ENCODE assay signal across 21 mouse cellular contexts in the genomic region with DNA sequence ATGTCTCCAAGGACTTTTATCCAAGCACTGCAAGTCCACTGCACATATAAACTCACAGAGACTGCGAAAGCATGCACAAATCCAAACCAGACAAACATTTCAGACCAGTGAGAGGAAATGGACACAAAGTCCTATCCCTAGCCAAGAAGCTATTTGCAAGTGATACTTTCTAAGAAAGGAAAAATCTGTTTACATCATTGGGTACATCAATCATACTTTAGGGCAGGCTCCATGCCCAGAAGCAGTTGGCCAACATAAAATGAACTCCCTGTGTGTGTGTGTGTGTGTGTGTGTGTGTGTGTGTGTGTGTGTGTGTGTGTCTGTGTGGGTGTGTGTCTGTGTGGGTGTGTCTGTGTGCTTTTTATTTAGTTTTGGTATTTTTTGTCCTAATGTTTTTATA. TPM values are rescaled to one million over a fixed set of nuclear protein-coding genes. Genes with fewer than 3 reads are reported as not detected.
DNase-seq lines count a peak whose midpoint lies in the region; ATAC-seq and TF ChIP-seq lines count a peak whose summit lies in the region.
"Had no signal": no experiment of that assay in that cellular context is flagged by ENCODE, and none has a peak within 500 bp of the region (broad histone marks: within the 10 kb centered on the region; RNA-seq: fewer than 3 reads in every experiment).

No protein-coding gene starts in this region.

- no peaks in the 10 kb centered on the region for H3K27me3 ChIP-seq in forebrain, embryonic 14.5 days (replicated peaks; ENCODE audit: control insufficient read depth, insufficient read depth, low read length)
- H3K27me3 ChIP-seq in forebrain, embryonic 15.5 days: no peaks in the 10 kb centered on the region
- no peaks in the 10 kb centered on the region for H3K27me3 ChIP-seq in hindbrain, postnatal 0 days (ENCODE audit: insufficient read depth, low read length)
- no peaks in the 10 kb centered on the region for H3K27me3 ChIP-seq in hindbrain, embryonic 13.5 days
- H3K27me3 ChIP-seq: embryonic facial prominence, embryonic 13.5 days; hindbrain, embryonic 12.5 days; intestine, embryonic 15.5 days had no signal

- H3K4me2 ChIP-seq in forebrain, embryonic 14.5 days (ENCODE audit: low read length): no peak overlapping the region
- H3K4me2 ChIP-seq in forebrain, embryonic 15.5 days (replicated peaks): no peak overlapping the region
- H3K4me2 ChIP-seq in hindbrain, postnatal 0 days (ENCODE audit: low read depth, low read length): no peak overlapping the region
- no peak overlapping the region for H3K4me2 ChIP-seq in hindbrain, embryonic 13.5 days
- H3K4me2 ChIP-seq: embryonic facial prominence, embryonic 13.5 days; hindbrain, embryonic 12.5 days; intestine, embryonic 15.5 days had no signal

- WGBS in forebrain, embryonic 14.5 days: 86% methylated on average over 1 of the region's 1 CpGs
- WGBS in forebrain, embryonic 15.5 days: 79% methylated on average over 1 of the region's 1 CpGs
- 77% methylated on average over 1 of the region's 1 CpGs for WGBS in hindbrain, postnatal 0 days
- WGBS in hindbrain, embryonic 13.5 days: 83% methylated on average over 1 of the region's 1 CpGs

- no peak for TF ChIP-seq POLR2A in brain, embryonic 14.5 days (IDR thresholded peaks at IDR 0.05; ENCODE audit: borderline replicate concordance, extremely low read depth, insufficient read depth, insufficient read length, poor library complexity, severe bottlenecking)

- TF ChIP-seq CTCF in hindbrain, postnatal 0 days (IDR thresholded peaks at IDR 0.05; ENCODE audit: low read depth): no peak
- no peak for TF ChIP-seq CTCF in brain, embryonic 14.5 days (IDR thresholded peaks at IDR 0.05; ENCODE audit: borderline replicate concordance, extremely low read depth, insufficient read depth, insufficient read length)

- DNase-seq in forebrain, embryonic 14.5 days (ENCODE audit: low spot score): peak; percentile 61
- DNase-seq in hindbrain, postnatal 0 days (ENCODE audit: low spot score): peak; percentile 45
- peak; percentile 20 for DNase-seq in 3T3-L1 (ENCODE audit: low read depth, low spot score)
- DNase-seq in brain, embryonic 14.5 days (ENCODE audit: low read depth): peak; percentile 77
- no peak for DNase-seq in kidney, adult 11 months
- DNase-seq: adrenal gland, adult 8-10 months; adrenal gland, postnatal 36 days; cerebellum, adult 11 months; cerebellum, adult 8-10 months; cerebellum, postnatal 25 days; gastrocnemius, adult 2 months; gastrocnemius, postnatal 25 days; heart, postnatal 10 days; heart, postnatal 4 days had no signal

- no peak overlapping the region for H3K4me3 ChIP-seq in forebrain, embryonic 14.5 days (ENCODE audit: low read depth, low read length)
- no peak overlapping the region for H3K4me3 ChIP-seq in forebrain, embryonic 15.5 days
- no peak overlapping the region for H3K4me3 ChIP-seq in hindbrain, postnatal 0 days (ENCODE audit: low read length)
- no peak overlapping the region for H3K4me3 ChIP-seq in hindbrain, embryonic 13.5 days
- H3K4me3 ChIP-seq: embryonic facial prominence, embryonic 13.5 days; gastrocnemius, adult 2 months; hindbrain, embryonic 12.5 days; intestine, embryonic 15.5 days had no signal

- no peaks in the 10 kb centered on the region for H3K36me3 ChIP-seq in forebrain, embryonic 14.5 days (ENCODE audit: control insufficient read depth, insufficient read depth, low read length)
- H3K36me3 ChIP-seq in forebrain, embryonic 15.5 days: no peaks in the 10 kb centered on the region
- no peaks in the 10 kb centered on the region for H3K36me3 ChIP-seq in hindbrain, postnatal 0 days (ENCODE audit: insufficient read depth, low read length)
- no peaks in the 10 kb centered on the region for H3K36me3 ChIP-seq in hindbrain, embryonic 13.5 days
- H3K36me3 ChIP-seq: embryonic facial prominence, embryonic 13.5 days; hindbrain, embryonic 12.5 days; intestine, embryonic 15.5 days had no signal

- H3K9ac ChIP-seq in forebrain, embryonic 14.5 days (ENCODE audit: low read length): no peak overlapping the region
- no peak overlapping the region for H3K9ac ChIP-seq in forebrain, embryonic 15.5 days (replicated peaks)
- no peak overlapping the region for H3K9ac ChIP-seq in hindbrain, postnatal 0 days (replicated peaks; ENCODE audit: low read length)
- no peak overlapping the region for H3K9ac ChIP-seq in hindbrain, embryonic 13.5 days
- H3K9ac ChIP-seq: embryonic facial prominence, embryonic 13.5 days; hindbrain, embryonic 12.5 days; intestine, embryonic 15.5 days had no signal

- no peaks in the 10 kb centered on the region for H3K9me3 ChIP-seq in forebrain, embryonic 14.5 days (replicated peaks; ENCODE audit: control insufficient read depth, low read length)
- H3K9me3 ChIP-seq in forebrain, embryonic 15.5 days: no peaks in the 10 kb centered on the region
- H3K9me3 ChIP-seq in hindbrain, postnatal 0 days (ENCODE audit: low read length): no peaks in the 10 kb centered on the region
- H3K9me3 ChIP-seq in hindbrain, embryonic 13.5 days: no peaks in the 10 kb centered on the region
- H3K9me3 ChIP-seq: embryonic facial prominence, embryonic 13.5 days; hindbrain, embryonic 12.5 days; intestine, embryonic 15.5 days had no signal

- H3K27ac ChIP-seq in forebrain, embryonic 14.5 days (ENCODE audit: low read depth, low read length): no peak overlapping the region
- H3K27ac ChIP-seq in forebrain, embryonic 15.5 days (replicated peaks): no peak overlapping the region
- no peak overlapping the region for H3K27ac ChIP-seq in hindbrain, postnatal 0 days
- no peak overlapping the region for H3K27ac ChIP-seq in hindbrain, embryonic 13.5 days
- H3K27ac ChIP-seq: embryonic facial prominence, embryonic 13.5 days; gastrocnemius, adult 2 months; hindbrain, embryonic 12.5 days; intestine, embryonic 15.5 days had no signal

- ATAC-seq in forebrain, embryonic 14.5 days: peak; percentile 33; the same call in 1 of the 2 replicates
- ATAC-seq in forebrain, embryonic 15.5 days (replicated peaks): no peak
- ATAC-seq in hindbrain, postnatal 0 days: peak; percentile 33; the same call in 1 of the 2 replicates
- no peak for ATAC-seq in hindbrain, embryonic 13.5 days (ENCODE audit: low FRiP score)
- ATAC-seq: intestine, embryonic 15.5 days had no signal

- no peaks in the 10 kb centered on the region for H3K4me1 ChIP-seq in forebrain, embryonic 14.5 days (ENCODE audit: control insufficient read depth, insufficient read depth, low read length)
- H3K4me1 ChIP-seq in forebrain, embryonic 15.5 days: peaks cover 11% of the 10 kb centered on the region; the same call in 1 of the 2 replicates
- no peaks in the 10 kb centered on the region for H3K4me1 ChIP-seq in hindbrain, postnatal 0 days (ENCODE audit: insufficient read depth, low read length)
- H3K4me1 ChIP-seq in hindbrain, embryonic 13.5 days (replicated peaks): 0 out of 2 replicates have a peak, but pooled peaks cover 5% of the 10 kb centered on the region
- H3K4me1 ChIP-seq: embryonic facial prominence, embryonic 13.5 days; hindbrain, embryonic 12.5 days; intestine, embryonic 15.5 days had no signal

RNA-seq across cellular contexts. Expression of a gene that starts 2.6 kb away (rescaled TPM):
- 0.07 and 0.19 TPM in 2 replicates for polyA plus RNA-seq in forebrain, embryonic 14.5 days (2014; fragmentation: Nextera tagmentation; extraction: Ambion mirVana)
- 0.11 and 0.33 TPM in 2 replicates for polyA plus RNA-seq in forebrain, embryonic 15.5 days (2015; fragmentation: Nextera tagmentation; extraction: Ambion mirVana)
- 9.8 and 14.0 TPM in 2 replicates for total RNA-seq in hindbrain, postnatal 0 days (2014; rRNA removed)
- 13.6 and 17.9 TPM in 2 replicates for polyA plus RNA-seq in hindbrain, postnatal 0 days (2015; fragmentation: Nextera tagmentation; extraction: Ambion mirVana)
- polyA plus RNA-seq in hindbrain, embryonic 13.5 days (2015; fragmentation: Nextera tagmentation; extraction: Ambion mirVana): 3.9 and 7.2 TPM in 2 replicates
- 1.6 and 3.2 TPM in 2 replicates for polyA plus RNA-seq in brain, embryonic 14.5 days (2012; rRNA removed)
- total RNA-seq: gastrocnemius, adult 2 months; gastrocnemius, postnatal 25 days; granulocyte monocyte progenitor cell, adult 5-6 weeks; heart, postnatal 10 days; heart, postnatal 4 days had no signal
- polyA plus RNA-seq: heart, embryonic 14.5 days; intestine, embryonic 15.5 days had no signal

Comparison
In these comparisons a context has a peak if more than half of its experiments do, and no peak if none do; other contexts are left out.
1. ATAC-seq: peak in forebrain, embryonic 14.5 days (single experiment) and hindbrain, postnatal 0 days (single experiment); none in forebrain, embryonic 15.5 days (single experiment) and hindbrain, embryonic 13.5 days (single experiment).